Mouse (Mus musculus): ENCODE data around the gene Ap2a2. TPM values are rescaled to one million over a fixed set of nuclear protein-coding genes. Genes with fewer than 3 reads are reported as not detected.

Gene Ap2a2
- total and polyA plus RNA-seq, 3 experiments, result 34.7 to 67.9 (median 59.5) TPM

DNA sequence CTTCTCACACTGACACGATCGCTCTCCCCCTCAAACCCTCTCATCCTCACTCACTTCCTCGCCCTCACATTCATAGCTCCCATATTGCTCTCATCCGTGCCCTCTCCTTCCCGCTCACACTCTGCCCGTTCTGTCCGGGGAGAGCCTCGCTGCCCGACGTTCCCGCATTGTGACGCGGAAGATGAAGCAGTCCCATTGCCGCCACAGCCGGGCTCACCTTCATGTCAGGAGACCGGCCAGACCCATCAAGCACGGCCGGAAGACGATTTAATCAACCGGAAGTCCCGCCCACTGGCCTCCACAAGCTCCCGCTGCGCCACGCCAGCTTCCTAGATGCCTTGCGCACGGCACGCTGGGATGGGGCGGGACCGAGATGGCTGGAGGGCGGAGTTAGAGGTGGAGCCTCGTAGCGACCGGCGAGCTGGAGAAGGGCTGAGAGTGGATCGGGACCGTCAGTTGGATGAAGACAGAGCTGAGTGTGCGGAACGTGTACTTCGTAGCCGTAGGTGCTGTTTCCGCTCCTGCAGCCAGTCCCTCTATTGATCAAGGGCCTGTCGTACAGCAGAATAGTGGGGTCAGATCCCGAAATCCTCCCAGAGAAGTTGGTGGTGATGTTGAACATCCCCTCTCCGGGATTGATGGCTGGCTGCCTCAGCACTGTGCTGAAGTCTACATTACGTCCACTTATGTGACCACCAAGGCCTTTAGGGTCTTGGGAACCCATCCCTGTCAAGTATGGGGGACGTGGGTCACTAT lies 22.2 kb upstream of the Ap2a2 start, which contains the start of gene Chid1:
Gene Chid1 (minus strand): TSS at position 302 of the 756 bp plus-strand sequence.
- Histone ChIP-seq H3K27me3 (ENCODE audit: control insufficient read depth in 1 of 2, insufficient read depth in 2 of 2, low read length in 2 of 2) (no peaks in the 10 kb centered on the region), H3K4me3 (ENCODE audit: control insufficient read depth in 1 of 2, insufficient read depth in 1 of 2, low read depth in 2 of 2, low read length in 2 of 2) (peak within 1 kb of the TSS; percentile 86 to 87), H3K36me3 (ENCODE audit: control insufficient read depth in 1 of 2, insufficient read depth in 2 of 2, low read length in 2 of 2) (peaks cover 0 to 13% of the 10 kb centered on the region in 2 experiments; a peak in 2 of 4 replicates), H3K9me3 (replicated peaks; ENCODE audit: insufficient read depth, low read length) (no peaks in the 10 kb centered on the region), H3K9ac (ENCODE audit: control insufficient read depth, low read depth, low read length, poor library complexity, severe bottlenecking) (peak within 1 kb of the TSS; percentile 83), H3K79me2 (ENCODE audit: control insufficient read depth, insufficient read depth, low read length, poor library complexity) (peaks cover 15% of the 10 kb centered on the region), H3K27ac (ENCODE audit: control insufficient read depth, low read depth, low read length) (peak within 1 kb of the TSS; percentile 56), H3K4me1 (ENCODE audit: control insufficient read depth in 1 of 2, insufficient read depth in 2 of 2, low read length in 2 of 2) (peaks cover 5 to 18% of the 10 kb centered on the region in 2 experiments; a peak in 3 of 4 replicates)
- DNase-seq (ENCODE audit: low read depth, low spot score), result peak; percentile 98
- no peak for TF ChIP-seq MEF2A (IDR thresholded peaks at IDR 0.05; ENCODE audit: extremely low read depth, insufficient replicate concordance, low read depth, low read length, poor library complexity, severe bottlenecking)
- TF ChIP-seq GABPA (IDR thresholded peaks at IDR 0.05; ENCODE audit: low read depth, low read length), result no peak
- no peak for TF ChIP-seq USF1 (IDR thresholded peaks at IDR 0.05; ENCODE audit: low read depth, low read length)
- peak; percentile 87 to 94 for TF ChIP-seq POLR2A (IDR thresholded peaks at IDR 0.05; ENCODE audit: control insufficient read depth in 1 of 2, insufficient read depth in 1 of 2, low read depth in 1 of 2, low read length in 2 of 2, poor library complexity in 1 of 2)
- TF ChIP-seq RCOR1 (IDR thresholded peaks at IDR 0.05; ENCODE audit: low read depth, low read length), result no peak
- peak; percentile 60 for TF ChIP-seq TBP (IDR thresholded peaks at IDR 0.05; ENCODE audit: low read depth, low read length)
- TF ChIP-seq UBTF (IDR thresholded peaks at IDR 0.05; ENCODE audit: borderline replicate concordance, insufficient read depth, low read depth, low read length), result no peak
- 0 out of 4 replicates have a peak, but pooled peaks of 1 of the 2 experiments have one; percentile 7 for TF ChIP-seq EP300 (IDR thresholded peaks at IDR 0.05; ENCODE audit: low read depth in 1 of 2, low read length in 2 of 2)
- TF ChIP-seq RAD21 (IDR thresholded peaks at IDR 0.05; ENCODE audit: low read depth, low read length), result no peak
- TF ChIP-seq KAT2A (conservative IDR thresholded peaks at IDR 0.05; ENCODE audit: low read depth, low read length), result no peak; the same call in 1 of the 2 replicates
- TF ChIP-seq MAFK (IDR thresholded peaks at IDR 0.05; ENCODE audit: borderline replicate concordance, low read depth, low read length), result no peak
- TF ChIP-seq POLR2AphosphoS2 (IDR thresholded peaks at IDR 0.05; ENCODE audit: low read length), result peak; percentile 86
- TF ChIP-seq CTCF (IDR thresholded peaks at IDR 0.05 in 2 of 3, conservative IDR thresholded peaks at IDR 0.05 in 1 of 3; ENCODE audit: control insufficient read depth in 1 of 3, insufficient read depth in 1 of 3, low read depth in 2 of 3, low read length in 3 of 3, poor library complexity in 1 of 3, severe bottlenecking in 1 of 3), result no peak
- TF ChIP-seq POLR2AphosphoS5 (IDR thresholded peaks at IDR 0.05; ENCODE audit: borderline replicate concordance, low read depth, low read length), result no peak
- TF ChIP-seq ZMIZ1 (IDR thresholded peaks at IDR 0.05; ENCODE audit: low read depth, low read length), result peak; percentile 68; the same call in 1 of the 2 replicates
- peak; percentile 10; the same call in 1 of the 2 replicates for TF ChIP-seq MYC (IDR thresholded peaks at IDR 0.05; ENCODE audit: low read depth, low read length)
- TF ChIP-seq USF2 (IDR thresholded peaks at IDR 0.05; ENCODE audit: borderline replicate concordance in 1 of 2, insufficient read depth in 1 of 2, low read depth in 1 of 2, low read length in 2 of 2), result no peak
- TF ChIP-seq GATA1 (IDR thresholded peaks at IDR 0.05; ENCODE audit: low read depth, low read length), result peak; percentile 29; the same call in 1 of the 2 replicates
- peak; percentile 86 for TF ChIP-seq ELF1 (IDR thresholded peaks at IDR 0.05; ENCODE audit: low read depth, low read length)
- TF ChIP-seq MAZ (IDR thresholded peaks at IDR 0.05; ENCODE audit: low read depth, low read length), result no peak
- no peak for TF ChIP-seq ZNF384 (IDR thresholded peaks at IDR 0.05; ENCODE audit: low read depth, low read length)
- TF ChIP-seq MXI1 (IDR thresholded peaks at IDR 0.05; ENCODE audit: low read depth, low read length), result peak; percentile 84
- no peak for TF ChIP-seq CHD2 (IDR thresholded peaks at IDR 0.05; ENCODE audit: low read length)
- TF ChIP-seq ETS1 (IDR thresholded peaks at IDR 0.05; ENCODE audit: low read depth, low read length), result peak; percentile 37; the same call in 1 of the 2 replicates
- TF ChIP-seq MAX (IDR thresholded peaks at IDR 0.05; ENCODE audit: low read length), result no peak; the same call in none of the 2 replicates
- peak; percentile 95 for TF ChIP-seq NELFE (IDR thresholded peaks at IDR 0.05; ENCODE audit: low read depth, low read length)
- TF ChIP-seq TAL1 (IDR thresholded peaks at IDR 0.05; ENCODE audit: low read length), result no peak
- peak; percentile 62 for TF ChIP-seq TCF12 (IDR thresholded peaks at IDR 0.05; ENCODE audit: low read depth, low read length)
- TF ChIP-seq SMC3 (IDR thresholded peaks at IDR 0.05; ENCODE audit: low read depth, low read length), result no peak
- peak; percentile 90 for TF ChIP-seq SIN3A (IDR thresholded peaks at IDR 0.05; ENCODE audit: low read length)
- TF ChIP-seq MYB (IDR thresholded peaks at IDR 0.05; ENCODE audit: low read depth, low read length), result no peak
- TF ChIP-seq HCFC1 (IDR thresholded peaks at IDR 0.05; ENCODE audit: low read depth, low read length), result peak; percentile 85
- no peak for TF ChIP-seq BHLHE40 (IDR thresholded peaks at IDR 0.05; ENCODE audit: borderline replicate concordance, low read depth, low read length)
- TF ChIP-seq JUND (IDR thresholded peaks at IDR 0.05; ENCODE audit: low read depth, low read length), result no peak
- no peak for TF ChIP-seq ZC3H11A (IDR thresholded peaks at IDR 0.05; ENCODE audit: low read depth, low read length)
- peak; percentile 79 for TF ChIP-seq NRF1 (IDR thresholded peaks at IDR 0.05; ENCODE audit: insufficient read depth, low read depth, low read length, poor library complexity, severe bottlenecking)
